Mouse (Mus musculus): ENCODE measurements at regions not wholly inside any gene's neighbourhood (a gene's known extent, or its start where the extent isn't known, plus 50 kb on each side); places are given as distances from the start of the nearest gene placed in this dataset.

DNA sequence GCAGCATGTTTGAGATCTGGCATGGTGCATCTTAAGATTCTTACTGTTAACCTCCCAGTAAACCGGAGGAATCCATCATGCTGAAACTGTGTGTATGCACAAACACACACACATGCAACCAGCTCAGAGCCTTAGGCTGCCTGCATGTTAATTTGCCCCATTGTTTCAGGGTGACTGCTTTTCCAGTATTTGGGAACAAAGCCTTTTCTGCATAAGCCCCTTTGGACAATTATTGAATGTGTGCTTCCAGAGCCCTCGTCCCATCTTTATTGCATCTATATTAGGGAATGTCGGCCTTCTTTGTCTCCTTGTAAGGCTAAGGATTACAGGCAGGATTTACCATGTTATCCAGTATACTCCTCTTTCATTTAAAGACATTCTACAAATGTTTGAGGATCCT lies 397.0 kb downstream of the Meis1 start:
- Histone ChIP-seq H3K27me3 (no peaks in the 10 kb centered on the region), H3K4me3 (replicated peaks) (no peak overlapping the region), H3K27ac (replicated peaks) (no peak overlapping the region), H3K9me3 (replicated peaks) (no peaks in the 10 kb centered on the region), H3K4me2 (no peak overlapping the region), H3K4me1 (replicated peaks) (no peaks in the 10 kb centered on the region), H3K9ac (no peak overlapping the region), H3K36me3 (replicated peaks) (no peaks in the 10 kb centered on the region)
- ATAC-seq (ENCODE audit: insufficient read depth), result no peak
- WGBS (ENCODE audit: insufficient replicate concordance), result 59% methylated on average over 3 of the region's 3 CpGs

GRCm38 (mm10) chr11:18604836-18605235 lies 413.9 kb downstream of the Meis1 start:
- H3K9ac ChIP-seq, result no peak overlapping the region
- H3K4me2 ChIP-seq, result no peak overlapping the region
- H3K4me1 ChIP-seq (replicated peaks), result no peaks in the 10 kb centered on the region
- no peak overlapping the region for H3K27ac ChIP-seq (replicated peaks)
- WGBS (ENCODE audit: insufficient replicate concordance), result 66% methylated on average over 6 of the region's 6 CpGs
- no peak for ATAC-seq (ENCODE audit: insufficient read depth)
- no peak overlapping the region for H3K4me3 ChIP-seq (replicated peaks)
- no peaks in the 10 kb centered on the region for H3K36me3 ChIP-seq (replicated peaks)
- H3K27me3 ChIP-seq, result no peaks in the 10 kb centered on the region
- no peaks in the 10 kb centered on the region for H3K9me3 ChIP-seq (replicated peaks)

GRCm38 (mm10) chr11:18601568-18602182 lies 417.1 kb downstream of the Meis1 start:
- 55% methylated on average over 6 of the region's 6 CpGs for WGBS (ENCODE audit: insufficient replicate concordance)
- Histone ChIP-seq H3K4me3 (replicated peaks) (no peak overlapping the region), H3K36me3 (replicated peaks) (no peaks in the 10 kb centered on the region), H3K9me3 (replicated peaks) (no peaks in the 10 kb centered on the region), H3K27me3 (no peaks in the 10 kb centered on the region), H3K9ac (no peak overlapping the region), H3K27ac (replicated peaks) (no peak overlapping the region), H3K4me1 (replicated peaks) (no peaks in the 10 kb centered on the region), H3K4me2 (no peak overlapping the region)
- no peak for ATAC-seq (ENCODE audit: insufficient read depth)

GRCm38 (mm10) chr11:18598349-18598748 lies 420.4 kb downstream of the Meis1 start:
- no peak overlapping the region for H3K9ac ChIP-seq
- no peaks in the 10 kb centered on the region for H3K9me3 ChIP-seq (replicated peaks)
- H3K4me2 ChIP-seq, result no peak overlapping the region
- H3K27me3 ChIP-seq, result no peaks in the 10 kb centered on the region
- 46% methylated on average over 3 of the region's 3 CpGs for WGBS (ENCODE audit: insufficient replicate concordance)
- H3K4me3 ChIP-seq (replicated peaks), result no peak overlapping the region
- H3K4me1 ChIP-seq (replicated peaks), result no peaks in the 10 kb centered on the region
- no peak for ATAC-seq (ENCODE audit: insufficient read depth)
- no peak overlapping the region for H3K27ac ChIP-seq (replicated peaks)
- H3K36me3 ChIP-seq (replicated peaks), result no peaks in the 10 kb centered on the region

GRCm38 (mm10) chr11:18596996-18597395 lies 421.8 kb downstream of the Meis1 start:
- no peaks in the 10 kb centered on the region for H3K27me3 ChIP-seq
- H3K4me1 ChIP-seq (replicated peaks), result no peaks in the 10 kb centered on the region
- WGBS (ENCODE audit: insufficient replicate concordance), result 67% methylated on average over 4 of the region's 4 CpGs
- no peaks in the 10 kb centered on the region for H3K36me3 ChIP-seq (replicated peaks)
- no peak overlapping the region for H3K27ac ChIP-seq (replicated peaks)
- no peaks in the 10 kb centered on the region for H3K9me3 ChIP-seq (replicated peaks)
- ATAC-seq (ENCODE audit: insufficient read depth), result no peak
- H3K9ac ChIP-seq, result no peak overlapping the region
- no peak overlapping the region for H3K4me3 ChIP-seq (replicated peaks)
- H3K4me2 ChIP-seq, result no peak overlapping the region

DNA sequence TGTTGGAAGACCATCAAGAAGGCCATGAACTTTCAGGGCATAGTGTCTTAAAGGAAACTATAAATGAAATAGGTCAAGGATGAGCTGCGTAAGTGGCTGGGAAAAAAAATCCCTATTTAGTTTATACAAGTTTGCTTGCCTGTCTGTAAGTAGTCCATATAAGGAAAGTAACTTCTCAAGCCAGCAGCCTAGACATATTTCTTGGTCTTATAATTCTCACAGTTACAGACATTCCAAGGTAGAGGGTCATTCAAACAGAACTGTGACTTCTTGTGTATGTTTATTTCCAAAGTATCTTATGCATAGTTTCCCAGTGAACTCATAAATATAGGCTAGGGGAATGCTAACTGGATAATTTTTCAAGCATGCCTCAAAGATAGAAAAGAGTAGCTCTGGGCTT lies 428.3 kb downstream of the Meis1 start:
- H3K4me3 ChIP-seq (replicated peaks), result no peak overlapping the region
- no peaks in the 10 kb centered on the region for H3K36me3 ChIP-seq (replicated peaks)
- no peak for ATAC-seq (ENCODE audit: insufficient read depth)
- no peak overlapping the region for H3K27ac ChIP-seq (replicated peaks)
- no peaks in the 10 kb centered on the region for H3K9me3 ChIP-seq (replicated peaks)
- H3K4me2 ChIP-seq, result no peak overlapping the region
- H3K4me1 ChIP-seq (replicated peaks), result no peaks in the 10 kb centered on the region
- 82% methylated on average over 1 of the region's 1 CpGs for WGBS (ENCODE audit: insufficient replicate concordance)
- no peaks in the 10 kb centered on the region for H3K27me3 ChIP-seq
- H3K9ac ChIP-seq, result no peak overlapping the region

DNA sequence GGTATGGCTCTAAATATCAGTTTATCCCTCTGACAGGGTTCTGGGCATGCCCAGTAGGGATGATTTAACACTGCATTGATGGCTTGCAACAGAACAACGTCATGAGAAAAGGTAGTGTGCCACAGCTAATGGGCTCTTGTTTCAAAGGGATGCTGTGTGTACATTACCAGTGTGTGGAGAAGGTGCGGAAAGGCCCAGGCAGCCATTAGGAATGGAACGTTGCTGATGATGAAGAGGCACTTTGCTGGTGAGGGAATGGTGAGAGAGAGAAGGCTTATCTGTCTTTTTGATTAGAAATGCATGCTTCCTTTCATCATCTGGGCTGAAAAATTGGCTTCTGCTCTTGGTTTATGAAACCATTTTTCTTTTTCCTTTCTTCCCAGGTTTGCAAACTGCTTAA lies 432.3 kb downstream of the Meis1 start:
- H3K4me1 ChIP-seq (replicated peaks), result no peaks in the 10 kb centered on the region
- no peak overlapping the region for H3K27ac ChIP-seq (replicated peaks)
- 55% methylated on average over 3 of the region's 3 CpGs for WGBS (ENCODE audit: insufficient replicate concordance)
- ATAC-seq (ENCODE audit: insufficient read depth), result no peak
- no peaks in the 10 kb centered on the region for H3K27me3 ChIP-seq
- H3K9ac ChIP-seq, result no peak overlapping the region
- no peak overlapping the region for H3K4me2 ChIP-seq
- H3K9me3 ChIP-seq (replicated peaks), result no peaks in the 10 kb centered on the region
- H3K36me3 ChIP-seq (replicated peaks), result no peaks in the 10 kb centered on the region
- no peak overlapping the region for H3K4me3 ChIP-seq (replicated peaks)

DNA sequence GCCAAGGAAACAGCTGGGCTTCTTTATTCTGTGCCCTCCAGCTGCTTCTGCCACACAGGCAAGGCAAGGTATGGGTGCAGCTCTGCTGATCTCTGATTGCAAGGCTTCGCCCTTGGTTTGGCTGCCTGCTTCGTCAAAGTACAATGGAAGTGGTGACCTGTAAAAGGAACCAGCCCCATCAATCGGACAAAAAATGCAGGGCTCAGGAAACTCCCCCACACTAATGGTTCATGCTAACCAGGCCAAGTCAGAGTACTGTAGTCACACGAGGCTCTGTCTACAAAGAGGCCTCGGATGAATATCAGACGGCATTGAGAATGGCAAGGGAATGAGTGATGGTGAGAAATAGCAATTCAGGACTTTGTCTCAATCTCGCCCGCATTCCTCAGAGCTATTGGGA lies 433.8 kb downstream of the Meis1 start:
- 63% methylated on average over 8 of the region's 8 CpGs for WGBS (ENCODE audit: insufficient replicate concordance)

DNA sequence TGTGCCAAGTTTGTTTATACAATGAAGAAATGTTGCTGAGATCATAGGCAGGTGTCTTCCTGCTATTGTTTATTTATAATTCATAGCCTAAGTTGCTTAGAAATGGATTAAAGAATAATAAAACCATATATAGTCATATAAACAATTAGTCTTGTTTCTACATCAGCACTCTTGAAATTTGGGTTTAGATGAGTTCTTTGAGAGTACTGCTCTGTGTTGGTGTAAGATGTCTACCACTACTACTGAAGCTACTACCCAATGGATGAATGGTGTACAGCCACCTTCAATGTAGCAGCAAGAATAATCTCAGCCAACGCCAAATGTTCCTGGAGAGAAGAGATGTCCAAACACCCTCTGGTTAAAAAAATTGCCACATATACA lies 436.0 kb downstream of the Meis1 start:
- Histone ChIP-seq H3K27me3 (no peaks in the 10 kb centered on the region), H3K4me1 (replicated peaks) (no peaks in the 10 kb centered on the region), H3K9me3 (replicated peaks) (no peaks in the 10 kb centered on the region), H3K27ac (replicated peaks) (no peak overlapping the region), H3K36me3 (replicated peaks) (no peaks in the 10 kb centered on the region), H3K4me3 (replicated peaks) (no peak overlapping the region), H3K9ac (no peak overlapping the region), H3K4me2 (no peak overlapping the region)
- 58% methylated on average over 1 of the region's 1 CpGs for WGBS (ENCODE audit: insufficient replicate concordance)
- no peak for ATAC-seq (ENCODE audit: insufficient read depth)

More for the DNA sequence above, 433.8 kb downstream of the Meis1 start:
- Histone ChIP-seq H3K4me1 (replicated peaks) (no peaks in the 10 kb centered on the region), H3K9ac (no peak overlapping the region), H3K27me3 (no peaks in the 10 kb centered on the region), H3K9me3 (replicated peaks) (no peaks in the 10 kb centered on the region), H3K36me3 (replicated peaks) (no peaks in the 10 kb centered on the region), H3K27ac (replicated peaks) (no peak overlapping the region), H3K4me2 (no peak overlapping the region), H3K4me3 (replicated peaks) (no peak overlapping the region)
- ATAC-seq (ENCODE audit: insufficient read depth), result no peak

- H3K9ac ChIP-seq, result no peak overlapping the region
- H3K4me2 ChIP-seq, result no peak overlapping the region
- H3K27ac ChIP-seq (replicated peaks), result no peak overlapping the region
- 58% methylated on average over 2 of the region's 2 CpGs for WGBS (ENCODE audit: insufficient replicate concordance)
- no peaks in the 10 kb centered on the region for H3K36me3 ChIP-seq (replicated peaks)
- H3K27me3 ChIP-seq, result no peaks in the 10 kb centered on the region
- no peaks in the 10 kb centered on the region for H3K9me3 ChIP-seq (replicated peaks)
- H3K4me3 ChIP-seq (replicated peaks), result no peak overlapping the region
- no peaks in the 10 kb centered on the region for H3K4me1 ChIP-seq (replicated peaks)
- ATAC-seq (ENCODE audit: insufficient read depth), result no peak
Observed at GRCm38 (mm10) chr11:18581997-18582780, 436.6 kb downstream of the Meis1 start.

- Histone ChIP-seq H3K4me2 (no peak overlapping the region), H3K36me3 (replicated peaks) (no peaks in the 10 kb centered on the region), H3K9ac (no peak overlapping the region), H3K27me3 (no peaks in the 10 kb centered on the region), H3K27ac (replicated peaks) (no peak overlapping the region), H3K9me3 (replicated peaks) (no peaks in the 10 kb centered on the region), H3K4me1 (replicated peaks) (no peaks in the 10 kb centered on the region), H3K4me3 (replicated peaks) (no peak overlapping the region)
- 65% methylated on average over 8 of the region's 8 CpGs for WGBS (ENCODE audit: insufficient replicate concordance)
- ATAC-seq (ENCODE audit: insufficient read depth), result no peak
Observed at GRCm38 (mm10) chr11:18581078-18581800, 437.5 kb downstream of the Meis1 start.

All from liver, embryonic 15.5 days (tissue).